Mouse (Mus musculus): ENCODE data around the gene Prrt1.

Gene Prrt1

DNA sequence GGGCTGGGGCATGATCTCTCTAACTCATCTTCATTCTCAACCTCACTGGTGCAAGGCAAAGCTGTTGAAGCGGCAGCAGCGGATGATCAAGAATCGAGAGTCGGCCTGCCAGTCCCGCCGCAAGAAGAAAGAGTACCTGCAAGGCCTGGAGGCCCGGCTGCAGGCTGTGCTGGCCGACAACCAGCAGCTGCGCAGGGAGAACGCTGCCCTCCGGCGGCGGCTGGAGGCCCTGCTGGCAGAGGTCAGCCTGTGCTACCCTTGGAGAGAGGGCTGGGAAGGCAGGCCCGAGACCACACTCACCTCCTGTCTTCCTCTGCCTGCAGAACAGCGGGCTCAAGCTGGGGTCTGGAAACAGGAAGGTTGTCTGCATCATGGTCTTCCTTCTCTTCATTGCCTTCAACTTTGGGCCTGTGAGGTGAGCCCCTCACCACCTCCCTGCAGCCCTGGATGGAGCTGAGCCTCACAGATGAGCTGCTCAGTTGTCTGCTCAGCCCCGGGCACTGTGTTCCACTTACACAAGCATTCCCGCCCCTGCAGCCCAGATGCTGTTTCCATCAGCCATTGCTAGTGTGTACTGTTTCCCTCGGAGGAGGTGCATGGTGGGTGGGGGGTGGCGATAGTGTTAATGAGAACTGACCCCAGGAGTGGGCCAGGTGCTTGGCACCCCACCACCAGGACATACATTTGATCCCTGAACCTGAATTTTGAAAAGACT lies 22.3 kb downstream of the Prrt1 start:
- peak; percentile 43 for DNase-seq

DNA sequence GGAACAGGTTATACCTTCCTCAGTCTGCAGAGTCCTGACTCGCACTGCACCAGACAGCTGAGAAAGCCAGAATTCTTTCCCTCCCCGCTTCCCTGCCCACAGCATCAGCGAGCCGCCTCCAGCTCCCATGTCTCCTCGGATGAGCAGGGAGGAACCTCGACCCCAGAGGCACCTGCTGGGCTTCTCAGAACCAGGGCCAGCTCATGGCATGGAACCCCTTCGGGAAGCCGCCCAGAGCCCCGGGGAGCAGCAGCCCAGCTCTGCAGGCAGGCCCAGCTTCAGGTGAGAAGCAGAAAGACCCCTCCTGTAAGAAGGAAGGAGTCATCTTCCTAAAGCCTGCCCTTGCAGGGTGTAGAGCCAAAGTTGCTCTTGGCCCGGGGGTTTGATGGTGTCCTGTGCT lies 23.2 kb downstream of the Prrt1 start:
- DNase-seq, result peak; percentile 26

DNA sequence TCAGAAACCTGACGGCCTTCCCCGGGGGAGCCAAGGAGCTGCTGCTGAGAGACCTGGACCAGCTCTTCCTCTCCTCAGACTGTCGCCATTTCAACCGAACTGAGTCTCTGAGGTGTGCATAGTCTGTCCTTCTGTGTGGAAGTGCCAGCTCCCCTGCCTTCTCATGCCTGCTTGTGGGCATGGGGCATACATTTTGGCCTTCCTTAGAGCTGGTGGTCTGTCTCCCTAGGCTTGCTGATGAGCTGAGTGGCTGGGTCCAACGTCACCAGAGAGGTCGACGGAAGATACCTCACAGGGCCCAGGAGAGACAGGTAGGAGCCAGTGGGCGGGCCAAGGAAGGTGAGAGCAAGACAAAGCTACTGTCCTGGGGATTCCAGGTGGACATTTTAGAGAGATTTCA lies 23.7 kb downstream of the Prrt1 start:
- peak; percentile 22 for DNase-seq

DNA sequence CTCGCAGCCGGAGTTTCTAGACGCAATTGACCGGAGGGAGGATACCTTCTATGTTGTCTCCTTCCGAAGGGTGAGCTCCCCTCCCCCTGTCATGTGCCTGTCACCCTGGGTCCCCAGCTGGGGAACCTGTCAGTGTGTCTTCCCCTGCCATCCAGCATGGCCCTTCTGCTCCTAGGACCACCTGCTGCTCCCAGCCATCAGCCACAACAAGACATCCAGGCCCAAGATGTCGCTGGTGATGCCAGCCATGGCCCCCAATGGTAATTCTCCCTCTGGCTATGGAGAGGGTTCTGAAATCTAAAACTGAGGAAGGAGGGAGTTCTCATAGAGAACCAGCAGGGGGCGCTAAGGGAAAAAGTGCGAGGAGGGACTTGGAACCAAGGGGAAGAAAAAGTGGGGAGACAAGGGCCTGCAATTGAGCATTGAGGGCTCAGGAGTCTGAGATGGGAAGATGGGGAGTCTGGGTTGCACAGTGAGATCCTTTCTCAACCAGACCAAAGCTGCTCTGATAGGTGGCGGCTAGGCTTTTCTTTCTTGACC lies 24.5 kb downstream of the Prrt1 start:
- peak; percentile 48 for DNase-seq

DNA sequence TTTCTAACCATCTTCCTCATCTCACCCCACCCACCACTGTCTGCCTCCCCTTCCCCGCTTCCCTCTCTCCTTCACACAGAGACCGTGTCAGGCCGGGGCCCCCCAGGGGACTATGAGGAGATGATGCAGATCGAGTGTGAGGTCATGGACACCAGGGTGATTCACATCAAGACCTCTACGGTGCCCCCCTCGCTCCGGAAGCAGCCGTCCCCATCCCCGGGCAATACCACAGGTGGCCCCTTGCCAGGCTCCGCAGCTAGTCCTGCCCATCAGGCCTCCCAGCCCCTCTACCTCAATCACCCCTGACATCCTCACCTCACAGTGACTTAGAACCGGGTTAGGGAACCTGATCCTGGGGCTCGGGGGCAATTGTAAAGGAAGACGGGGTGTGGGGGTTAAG lies 25.1 kb downstream of the Prrt1 start:
- peak; percentile 44 for DNase-seq

DNA sequence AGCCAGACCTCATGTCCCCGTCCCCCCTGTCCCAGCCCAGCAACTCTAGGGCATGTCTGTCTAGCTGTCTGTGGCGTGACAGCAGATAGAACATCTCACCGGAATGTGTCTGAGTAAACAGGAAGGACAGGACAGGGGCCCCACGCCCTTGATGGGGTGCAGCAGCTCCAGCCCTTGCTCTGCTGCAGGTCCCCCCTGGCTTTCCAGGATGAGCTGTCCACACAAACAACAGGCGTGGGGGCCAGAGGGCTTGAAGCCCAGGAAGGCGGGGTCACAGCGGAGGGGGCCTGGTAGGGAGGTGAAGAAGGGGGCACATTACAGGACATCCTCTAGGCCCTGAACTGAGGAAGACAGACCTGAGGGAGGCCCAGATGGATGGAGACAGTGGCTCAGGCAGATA lies 25.8 kb downstream of the Prrt1 start:
- DNase-seq, result no peak

DNA sequence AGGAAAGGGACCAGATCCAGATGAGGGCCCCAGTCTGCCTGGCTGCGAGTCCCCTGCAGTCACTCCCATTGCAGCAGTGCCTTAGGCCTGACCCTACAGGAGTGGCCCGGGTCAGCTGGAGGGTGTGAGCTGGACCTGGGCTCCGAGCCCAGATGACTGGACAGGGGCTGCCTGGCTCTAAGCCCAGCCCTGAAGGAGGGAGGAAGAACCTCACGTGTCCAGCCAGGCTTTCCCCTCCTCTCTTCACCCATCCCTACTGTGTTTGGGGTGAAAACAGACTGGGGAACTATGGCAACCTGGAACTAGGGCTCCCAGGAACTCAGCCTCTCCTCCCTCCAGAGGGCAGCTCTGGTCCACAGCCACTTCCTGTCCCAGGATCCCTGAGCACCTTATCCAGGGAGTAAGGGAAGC lies 26.3 kb downstream of the Prrt1 start:
- peak; percentile 60 for DNase-seq

DNA sequence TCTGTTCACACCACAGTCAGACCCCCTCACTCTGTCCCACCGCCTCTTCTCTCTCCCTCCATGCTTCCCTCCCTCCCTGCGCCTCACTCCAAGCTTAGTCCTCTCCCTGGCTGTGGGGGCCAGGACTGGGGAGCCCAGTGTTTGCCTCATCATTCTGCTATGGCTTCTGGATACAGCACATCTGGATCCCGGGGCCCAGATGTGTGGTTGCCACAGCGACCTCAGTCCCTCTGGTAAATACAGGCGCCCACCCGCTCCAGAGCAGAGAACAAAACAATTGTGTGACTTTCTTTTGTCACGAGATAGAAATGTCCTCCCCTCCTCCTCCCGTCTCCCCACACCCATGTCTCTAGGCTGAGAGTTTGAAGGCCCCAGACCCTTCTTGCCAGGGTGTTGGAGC lies 27.3 kb downstream of the Prrt1 start:
- peak; percentile 20 for DNase-seq

DNA sequence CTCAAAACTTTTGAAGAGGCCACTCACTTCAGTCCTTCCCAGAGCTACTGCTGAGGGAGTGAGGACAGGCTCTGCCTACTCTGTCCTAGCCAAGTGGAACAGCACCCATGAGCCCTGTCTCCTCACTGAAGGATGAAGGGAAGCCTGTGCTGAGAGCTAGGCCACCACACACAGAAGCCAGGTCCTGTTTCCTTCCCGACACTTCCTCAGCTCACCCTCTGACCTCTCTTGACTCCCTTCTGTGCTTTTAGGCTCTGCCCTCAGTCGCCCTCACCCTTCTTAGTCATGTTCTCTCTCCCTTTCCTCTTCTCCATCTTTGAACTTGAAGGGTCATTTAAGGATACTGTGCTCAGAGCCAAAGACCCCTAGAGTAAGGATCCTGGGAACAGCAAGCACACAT lies 27.9 kb downstream of the Prrt1 start:
- DNase-seq, result no peak

DNA sequence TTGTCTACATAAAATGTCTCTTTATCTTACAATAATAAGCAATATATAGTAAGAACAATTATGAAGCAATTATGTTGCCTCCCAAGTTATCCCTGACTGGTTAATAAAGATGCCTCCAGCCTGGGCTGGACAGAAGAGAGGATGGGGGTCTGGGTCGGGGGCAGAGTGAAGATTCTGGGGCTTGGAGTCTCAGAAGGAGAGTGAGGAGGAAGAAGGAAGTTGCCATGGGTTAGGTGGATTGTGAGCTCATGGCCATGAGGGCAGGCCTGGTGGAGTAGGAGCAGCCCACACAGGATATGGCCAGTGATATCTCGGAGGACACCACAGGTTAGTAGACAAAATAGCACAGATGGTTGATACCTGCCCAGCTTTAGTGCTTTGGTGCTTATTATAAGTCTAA lies 28.8 kb downstream of the Prrt1 start:
- DNase-seq, result no peak

DNA sequence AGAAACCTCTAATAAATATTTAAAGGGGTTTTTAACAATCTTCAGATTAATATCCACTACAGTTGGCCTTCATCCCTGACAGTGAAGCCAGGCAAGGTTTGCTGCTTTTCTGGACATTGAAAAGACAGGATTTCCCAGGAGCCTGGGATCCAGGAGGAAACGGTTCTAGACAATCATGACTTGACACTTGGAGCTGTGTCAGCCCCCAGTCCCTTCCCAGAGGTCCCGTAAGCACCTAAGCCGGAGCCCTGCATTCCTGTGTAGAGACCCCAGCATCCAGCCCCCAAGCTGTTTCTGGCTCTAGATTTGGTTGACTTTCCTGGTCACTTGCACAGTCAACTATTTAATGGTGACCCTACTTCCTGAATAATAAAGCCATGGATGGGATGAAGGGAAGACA lies 29.3 kb downstream of the Prrt1 start:
- DNase-seq, result no peak

DNA sequence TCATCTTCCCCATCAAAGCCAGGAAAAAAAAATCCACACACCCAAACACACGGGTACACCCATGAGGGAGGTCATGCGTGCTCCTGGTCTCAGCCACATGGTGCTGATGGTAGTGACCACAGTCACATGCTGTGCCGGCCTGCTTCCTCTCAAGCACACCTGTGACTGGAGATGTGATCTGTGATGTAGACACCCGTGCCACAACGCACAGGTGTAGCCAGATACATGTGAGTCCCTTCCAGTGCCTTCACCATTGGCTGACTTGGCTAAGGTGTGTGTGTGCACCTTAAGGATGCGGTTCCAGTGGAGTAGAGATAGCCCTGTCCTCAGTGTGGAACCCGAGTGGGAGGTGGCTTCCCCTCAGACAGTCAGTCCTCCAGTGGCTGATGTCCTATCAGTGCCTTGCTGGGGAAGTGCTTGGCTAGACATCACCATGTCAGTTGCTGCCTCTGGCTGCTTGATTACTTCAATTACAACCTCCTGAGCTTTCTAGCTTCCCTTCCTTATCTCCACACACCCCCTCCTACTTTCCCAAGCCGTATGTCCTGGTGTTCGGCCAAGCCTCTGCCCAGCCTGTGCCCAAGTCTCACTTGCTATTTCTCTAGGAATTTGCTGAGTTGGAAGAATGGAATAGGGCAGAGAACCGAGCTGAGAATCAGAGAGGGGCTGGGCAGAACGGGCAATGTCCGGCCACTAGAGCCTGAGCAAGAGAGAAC lies 30.0 kb downstream of the Prrt1 start:
- no peak for DNase-seq

DNA sequence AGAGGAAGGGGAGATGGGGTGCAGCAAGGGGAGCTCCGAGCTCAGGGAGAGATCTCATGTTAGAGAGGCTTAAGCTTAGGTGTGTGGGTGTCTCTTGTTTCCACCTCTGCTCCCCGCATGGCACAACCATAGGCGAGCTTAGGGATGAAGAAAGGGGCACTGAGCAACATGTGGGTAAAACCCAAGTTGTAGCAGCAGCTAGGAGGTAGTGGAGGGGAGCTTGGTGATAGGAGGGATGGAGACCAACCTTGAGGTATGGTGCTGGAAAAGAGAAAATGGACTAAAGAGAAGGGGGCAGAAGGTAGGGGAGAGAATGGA lies 30.5 kb downstream of the Prrt1 start:
- no peak for DNase-seq

DNA sequence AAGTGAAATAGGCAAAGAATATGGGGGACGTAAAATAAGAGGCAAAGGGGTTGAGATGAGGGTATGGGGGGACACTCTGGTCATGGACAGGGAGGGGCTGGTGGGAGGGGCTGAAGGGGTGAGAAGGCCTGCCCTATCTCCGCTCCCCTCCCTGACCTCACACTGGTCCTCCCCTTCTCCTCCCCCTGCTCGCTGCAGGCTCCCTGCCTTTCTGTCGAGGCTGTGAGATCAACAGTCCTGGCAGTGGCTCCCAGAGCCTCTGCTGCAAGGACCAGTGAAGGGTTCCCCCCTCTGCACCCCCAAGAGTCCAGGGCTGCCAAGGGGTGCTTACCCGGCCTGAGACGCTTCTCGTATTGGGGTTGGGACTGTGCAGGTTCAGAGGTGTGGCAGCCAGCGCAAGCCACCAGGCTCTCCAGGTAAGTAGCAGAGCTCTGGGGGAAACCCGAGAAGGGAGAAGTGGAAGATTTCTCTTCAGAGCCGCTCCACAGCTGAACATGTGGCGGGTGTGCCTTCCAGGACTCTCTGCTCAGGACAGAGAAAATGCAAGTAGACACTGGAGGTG lies 31.0 kb downstream of the Prrt1 start:
- no peak for DNase-seq

DNA sequence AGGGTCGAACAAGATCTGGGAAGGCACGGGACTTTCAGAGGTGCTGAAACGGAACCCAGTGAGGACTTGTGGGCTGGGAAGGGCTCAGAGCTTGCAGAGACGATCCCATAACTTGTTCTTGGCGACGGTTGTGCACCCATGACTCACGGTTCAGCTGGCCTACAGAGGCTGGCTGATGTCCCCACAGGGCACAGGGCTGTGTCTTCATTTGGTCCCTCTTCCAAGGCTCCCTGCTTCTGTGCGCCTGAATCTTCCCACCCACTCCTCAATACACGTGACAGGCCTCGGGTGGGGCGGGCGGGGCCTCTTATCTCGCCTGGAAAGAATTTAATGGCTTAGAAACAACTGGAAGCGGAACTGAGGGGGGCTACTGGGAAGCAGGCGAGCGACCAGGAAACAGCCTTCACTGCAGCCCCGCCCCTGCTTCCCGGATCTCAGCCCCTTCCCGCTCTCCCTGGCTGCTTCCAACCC lies 31.8 kb downstream of the Prrt1 start:
- no peak for DNase-seq

DNA sequence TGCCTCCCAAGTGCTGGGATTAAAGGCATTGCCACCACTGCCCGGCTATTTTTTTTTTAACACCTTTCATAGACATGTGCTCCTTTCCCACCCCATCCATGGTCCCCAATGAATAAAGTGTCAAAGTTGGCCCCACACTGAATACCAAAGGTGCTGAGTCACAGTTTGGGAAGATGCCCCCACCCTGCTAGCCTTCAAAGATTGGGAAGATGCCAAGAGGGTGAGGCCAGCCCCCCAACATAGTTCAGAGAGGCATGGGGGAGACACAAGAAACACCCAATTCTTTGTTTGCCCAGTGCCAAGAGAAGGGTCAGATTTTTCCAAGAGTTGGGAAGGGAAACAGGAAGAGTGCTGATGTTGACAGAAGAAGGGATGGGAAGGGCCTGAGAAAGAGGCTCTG lies 33.1 kb downstream of the Prrt1 start:
- no peak for DNase-seq

DNA sequence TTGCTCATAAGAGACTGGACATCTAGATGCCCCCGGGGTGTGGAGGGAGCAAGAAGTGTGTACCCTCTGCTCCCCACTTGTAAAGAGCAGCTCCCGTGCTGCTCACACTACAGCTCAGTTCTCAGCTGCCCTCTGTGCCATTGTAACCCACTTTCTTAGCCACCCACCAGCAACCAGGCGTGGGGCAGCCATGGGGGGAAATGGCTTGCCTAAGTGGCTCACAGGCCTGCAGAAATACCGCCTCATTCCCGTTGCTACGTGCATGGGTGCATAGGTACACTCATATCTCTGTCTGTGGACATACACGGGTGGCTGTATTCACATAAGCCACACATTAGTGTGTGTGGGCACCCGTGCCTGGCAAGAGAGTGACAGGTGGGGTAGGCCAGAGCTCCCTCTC lies 33.6 kb downstream of the Prrt1 start:
- DNase-seq, result no peak

DNA sequence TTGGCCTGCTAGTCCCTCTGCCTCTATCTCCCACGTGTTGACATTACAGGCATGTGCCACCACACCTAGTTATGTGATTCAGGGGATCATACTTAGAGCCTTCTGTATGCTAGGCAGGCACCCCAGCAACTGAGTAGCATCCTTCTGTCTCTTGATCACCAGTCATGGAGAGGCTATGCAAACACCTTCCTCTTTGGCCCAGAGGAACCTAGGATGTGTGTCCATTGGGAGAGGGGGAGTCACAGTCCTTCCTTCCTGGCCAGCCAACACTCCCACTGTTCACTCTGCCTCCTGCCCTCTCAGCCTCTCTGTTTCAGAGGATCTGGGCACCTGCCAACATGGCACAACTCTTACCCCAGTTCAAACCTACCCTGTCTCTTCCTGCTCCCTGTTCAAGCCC lies 34.2 kb downstream of the Prrt1 start:
- DNase-seq, result no peak

DNA sequence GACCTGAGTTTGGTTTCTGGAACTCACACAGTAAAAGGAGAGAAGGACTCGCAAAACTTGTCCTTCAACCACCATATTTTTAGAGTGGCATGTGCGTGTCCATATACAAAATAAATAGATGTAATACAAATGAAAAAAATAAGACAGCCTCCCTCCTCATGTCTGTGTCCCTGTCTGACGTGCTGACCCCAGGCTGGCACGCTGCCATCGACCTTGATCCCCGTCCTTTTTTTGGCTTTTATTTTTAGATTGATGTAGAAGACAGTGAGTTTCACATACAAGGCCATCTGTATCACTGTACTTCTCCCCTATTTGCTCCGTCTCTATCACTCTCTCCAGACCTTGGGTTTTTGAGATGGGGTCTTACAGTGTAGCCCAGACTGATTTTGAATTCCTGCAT lies 35.1 kb downstream of the Prrt1 start:
- DNase-seq, result no peak

DNA sequence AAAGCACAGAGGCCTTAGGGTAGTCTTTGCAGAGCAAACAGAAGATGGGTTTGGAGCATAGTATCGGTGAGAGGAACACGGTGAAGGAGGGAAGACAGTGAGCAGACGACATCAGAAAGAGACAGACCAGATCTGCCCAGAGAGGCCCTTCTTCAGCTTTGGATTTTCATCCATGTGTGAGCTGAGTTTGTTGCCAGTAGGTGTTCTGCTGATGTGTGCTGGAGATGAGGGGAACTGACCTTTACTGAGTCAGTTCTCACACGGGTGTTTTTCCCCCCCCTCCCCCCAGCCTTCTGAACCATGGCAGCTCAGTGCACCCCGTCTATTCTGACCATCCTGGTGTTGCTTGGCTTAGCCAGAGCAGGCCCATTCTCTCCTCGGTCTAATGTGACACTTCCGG lies 40.9 kb downstream of the Prrt1 start, which contains the start of gene Tnxb:
Gene Tnxb, plus strand, starts transcription at position 301 of the 400 bp plus-strand sequence.
- DNase-seq, result no peak

DNA sequence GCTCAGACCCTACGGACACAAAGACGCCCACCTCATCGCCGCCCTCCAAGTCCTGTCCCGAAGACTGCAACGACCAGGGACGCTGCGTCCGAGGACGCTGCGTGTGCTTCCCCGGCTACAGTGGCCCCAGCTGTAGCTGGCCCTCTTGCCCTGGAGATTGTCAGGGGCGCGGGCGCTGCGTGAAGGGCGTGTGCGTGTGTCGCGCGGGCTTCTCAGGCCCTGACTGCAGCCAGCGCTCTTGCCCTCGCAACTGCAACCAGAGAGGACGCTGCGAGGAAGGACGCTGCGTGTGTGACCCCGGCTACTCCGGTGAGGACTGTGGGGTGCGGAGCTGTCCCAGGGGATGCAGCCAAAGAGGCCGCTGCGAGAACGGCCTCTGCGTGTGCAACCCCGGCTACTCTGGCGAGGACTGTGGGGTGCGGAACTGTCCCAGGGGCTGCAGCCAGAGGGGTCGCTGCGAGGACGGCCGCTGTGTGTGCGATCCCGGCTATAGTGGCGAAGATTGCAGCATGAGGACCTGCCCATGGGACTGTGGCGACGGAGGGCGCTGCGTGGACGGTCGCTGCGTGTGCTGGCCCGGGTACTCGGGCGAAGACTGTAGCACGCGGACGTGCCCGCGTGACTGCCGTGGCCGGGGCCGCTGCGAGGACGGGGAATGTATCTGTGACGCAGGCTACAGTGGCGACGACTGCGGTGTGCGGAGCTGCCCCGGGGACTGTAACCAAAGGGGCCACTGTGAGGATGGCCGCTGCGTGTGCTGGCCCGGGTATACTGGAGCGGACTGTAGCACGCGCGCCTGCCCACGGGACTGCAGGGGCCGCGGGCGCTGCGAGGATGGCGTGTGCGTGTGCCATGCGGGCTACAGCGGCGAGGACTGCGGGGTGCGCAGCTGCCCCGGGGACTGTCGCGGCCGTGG lies 42.1 kb downstream of the Prrt1 start:
- DNase-seq, result no peak

DNA sequence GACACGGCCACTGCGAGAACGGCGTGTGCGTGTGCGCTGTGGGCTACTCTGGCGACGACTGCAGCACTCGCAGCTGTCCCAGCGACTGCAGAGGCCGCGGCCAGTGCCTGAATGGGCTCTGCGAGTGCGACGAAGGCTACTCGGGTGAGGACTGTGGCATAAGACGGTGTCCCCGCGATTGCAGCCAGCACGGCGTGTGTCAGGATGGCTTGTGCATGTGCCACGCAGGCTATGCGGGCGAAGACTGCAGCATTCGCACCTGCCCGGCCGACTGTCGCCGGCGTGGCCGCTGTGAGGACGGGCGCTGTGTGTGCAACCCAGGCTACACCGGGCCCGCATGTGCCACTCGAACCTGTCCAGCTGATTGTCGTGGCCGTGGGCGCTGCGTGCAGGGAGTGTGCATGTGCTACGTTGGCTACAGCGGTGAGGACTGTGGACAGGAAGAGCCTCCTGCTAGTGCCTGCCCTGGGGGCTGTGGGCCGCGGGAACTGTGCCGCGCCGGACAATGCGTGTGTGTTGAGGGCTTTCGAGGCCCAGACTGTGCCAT lies 43.0 kb downstream of the Prrt1 start:
- no peak for DNase-seq

DNA sequence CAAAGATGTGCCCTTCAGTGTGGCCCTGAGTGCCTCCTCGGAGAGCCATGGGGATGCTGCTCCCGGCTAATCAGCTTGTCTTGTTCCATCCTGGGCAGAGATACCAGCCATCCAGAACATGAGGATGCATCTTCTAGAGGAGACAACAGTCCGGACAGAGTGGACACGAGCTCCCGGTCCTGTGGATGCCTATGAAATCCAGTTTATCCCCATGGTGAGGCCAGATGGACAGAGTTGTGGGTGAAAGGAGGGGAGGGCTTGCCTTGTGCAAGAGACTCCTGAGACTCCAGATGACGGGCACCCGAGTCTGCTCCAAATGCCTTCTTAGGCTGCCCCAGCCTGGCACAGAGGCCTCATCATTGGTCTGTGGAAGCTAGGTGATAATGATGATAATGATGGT lies 43.8 kb downstream of the Prrt1 start:
- no peak for DNase-seq
